Mouse (Mus musculus): ENCODE measurements around the gene Nudt16l1. TPM values are rescaled to one million over a fixed set of nuclear protein-coding genes. Genes with fewer than 3 reads are reported as not detected.

Nudt16l1 gene
- polyA plus RNA-seq (2015; fragmentation: Nextera tagmentation; extraction: Ambion mirVana) = 152 and 161 TPM in 2 replicates

DNA sequence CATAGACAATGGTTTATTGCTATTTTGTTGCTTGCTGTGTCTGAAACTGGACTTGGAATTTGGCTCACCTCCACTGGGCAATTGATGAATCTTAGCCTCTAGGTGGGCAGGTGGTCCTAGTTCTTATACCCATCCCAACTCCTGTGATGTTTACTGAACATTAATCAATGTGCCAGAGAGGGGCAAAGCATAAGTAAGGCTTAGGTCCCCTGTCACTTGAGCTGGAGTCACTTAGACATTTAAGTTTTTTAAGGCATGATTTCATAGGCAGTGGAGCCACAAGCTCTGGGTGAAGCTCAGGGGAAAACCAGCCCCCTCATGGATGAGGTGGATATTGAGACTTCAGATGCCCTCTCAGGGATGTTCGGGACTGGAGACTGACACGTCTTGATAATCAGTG is at the start of gene Nudt16l1:
TSS of gene Nudt16l1 (plus strand) at position 301 of the 400 bp plus-strand sequence.
- 3% methylated on average over 2 of the region's 2 CpGs for WGBS
- peak within 1 kb of the TSS; percentile 83 for H3K4me3 ChIP-seq (replicated peaks; ENCODE audit: low read depth, low read length)
- no peaks in the 10 kb centered on the region for H3K27me3 ChIP-seq (ENCODE audit: insufficient read depth, low read length)
- no peak for ATAC-seq (replicated peaks; ENCODE audit: low FRiP score, low read depth)
- no peak for DNase-seq (ENCODE audit: low spot score)
- peaks cover 52% of the 10 kb centered on the region for H3K36me3 ChIP-seq (ENCODE audit: insufficient read depth, low read length)
- H3K27ac ChIP-seq = peak within 1 kb of the TSS; percentile 92
- peak within 1 kb of the TSS; percentile 95 for H3K4me2 ChIP-seq (ENCODE audit: low read length)
- H3K9ac ChIP-seq (ENCODE audit: low read depth, low read length) = peak within 1 kb of the TSS; percentile 96
- no peaks in the 10 kb centered on the region for H3K9me3 ChIP-seq (replicated peaks; ENCODE audit: low read length)
- peaks cover 15% of the 10 kb centered on the region; the same call in 1 of the 2 replicates for H3K4me1 ChIP-seq (replicated peaks; ENCODE audit: insufficient read depth, low read length)
- no peak for TF ChIP-seq CTCF (IDR thresholded peaks at IDR 0.05; ENCODE audit: low read depth)

DNA sequence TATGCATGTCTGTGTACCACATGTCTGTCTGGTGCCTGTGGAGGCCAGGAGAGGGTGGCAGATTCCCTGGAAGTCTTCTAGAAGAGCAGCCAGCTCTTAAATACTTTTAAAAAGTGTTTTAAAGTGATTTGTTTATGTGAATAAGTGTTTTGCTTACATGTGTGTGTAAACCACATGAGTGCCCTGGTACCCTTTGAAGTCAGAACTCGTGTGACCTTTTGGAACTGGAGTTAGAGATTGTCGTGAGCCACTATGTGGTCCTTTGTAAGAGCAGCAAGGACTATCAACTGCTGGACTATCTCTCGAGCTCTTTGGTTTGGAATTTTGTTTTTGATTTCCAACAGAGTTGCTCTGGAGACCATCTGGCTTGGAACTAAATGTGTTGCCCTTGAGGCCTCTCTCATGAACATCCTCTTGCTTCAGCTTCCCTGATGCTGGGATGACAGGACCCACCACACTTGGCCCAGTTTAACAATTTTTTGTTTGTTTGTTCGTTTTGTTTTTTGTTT is 48.3 kb upstream of the Nudt16l1 start:
- 64% methylated on average over 4 of the region's 4 CpGs for WGBS
- no peak for DNase-seq (ENCODE audit: low spot score)

DNA sequence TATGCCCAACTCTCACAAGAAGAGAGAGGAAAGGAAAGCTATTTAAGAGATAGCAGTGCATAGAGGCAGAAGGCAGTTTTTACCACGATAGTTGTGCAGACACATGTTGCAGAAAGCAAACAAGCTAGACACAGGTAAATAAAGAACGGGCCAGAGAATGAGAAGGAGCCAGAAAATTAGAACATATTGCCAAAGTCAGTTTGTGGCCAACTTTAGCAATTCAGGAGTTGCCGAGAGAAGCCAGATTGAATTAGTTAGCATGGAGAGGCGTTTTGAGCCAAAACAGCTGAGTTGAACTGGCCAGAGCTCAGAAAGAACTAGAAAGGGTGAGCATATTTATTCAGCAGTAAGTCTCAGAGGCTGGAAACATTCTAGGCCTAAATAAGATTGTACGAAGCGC is 46.4 kb upstream of the Nudt16l1 start:
- no peak overlapping the region for H3K27ac ChIP-seq
- peaks cover 18% of the 10 kb centered on the region for H3K4me1 ChIP-seq (replicated peaks; ENCODE audit: insufficient read depth, low read length)
- no peak overlapping the region for H3K4me2 ChIP-seq (ENCODE audit: low read length)
- no peaks in the 10 kb centered on the region for H3K36me3 ChIP-seq (ENCODE audit: insufficient read depth, low read length)
- H3K9me3 ChIP-seq (replicated peaks; ENCODE audit: low read length) = no peaks in the 10 kb centered on the region
- no peak overlapping the region for H3K9ac ChIP-seq (ENCODE audit: low read depth, low read length)
- H3K4me3 ChIP-seq (replicated peaks; ENCODE audit: low read depth, low read length) = no peak overlapping the region
- no peak for ATAC-seq (replicated peaks; ENCODE audit: low FRiP score, low read depth)
- TF ChIP-seq CTCF (IDR thresholded peaks at IDR 0.05; ENCODE audit: low read depth) = no peak
- no peak for DNase-seq (ENCODE audit: low spot score)
- 93% methylated on average over 6 of the region's 6 CpGs for WGBS
- no peaks in the 10 kb centered on the region for H3K27me3 ChIP-seq (ENCODE audit: insufficient read depth, low read length)

More for the DNA sequence above, 48.3 kb upstream of the Nudt16l1 start:
- no peaks in the 10 kb centered on the region for H3K9me3 ChIP-seq (replicated peaks; ENCODE audit: low read length)
- H3K4me3 ChIP-seq (replicated peaks; ENCODE audit: low read depth, low read length) = no peak overlapping the region
- H3K36me3 ChIP-seq (ENCODE audit: insufficient read depth, low read length) = no peaks in the 10 kb centered on the region
- ATAC-seq (replicated peaks; ENCODE audit: low FRiP score, low read depth) = no peak
- TF ChIP-seq CTCF (IDR thresholded peaks at IDR 0.05; ENCODE audit: low read depth) = no peak
- no peak overlapping the region for H3K9ac ChIP-seq (ENCODE audit: low read depth, low read length)
- no peak overlapping the region for H3K27ac ChIP-seq
- H3K27me3 ChIP-seq (ENCODE audit: insufficient read depth, low read length) = no peaks in the 10 kb centered on the region
- H3K4me1 ChIP-seq (replicated peaks; ENCODE audit: insufficient read depth, low read length) = peaks cover 14% of the 10 kb centered on the region
- H3K4me2 ChIP-seq (ENCODE audit: low read length) = no peak overlapping the region

DNA sequence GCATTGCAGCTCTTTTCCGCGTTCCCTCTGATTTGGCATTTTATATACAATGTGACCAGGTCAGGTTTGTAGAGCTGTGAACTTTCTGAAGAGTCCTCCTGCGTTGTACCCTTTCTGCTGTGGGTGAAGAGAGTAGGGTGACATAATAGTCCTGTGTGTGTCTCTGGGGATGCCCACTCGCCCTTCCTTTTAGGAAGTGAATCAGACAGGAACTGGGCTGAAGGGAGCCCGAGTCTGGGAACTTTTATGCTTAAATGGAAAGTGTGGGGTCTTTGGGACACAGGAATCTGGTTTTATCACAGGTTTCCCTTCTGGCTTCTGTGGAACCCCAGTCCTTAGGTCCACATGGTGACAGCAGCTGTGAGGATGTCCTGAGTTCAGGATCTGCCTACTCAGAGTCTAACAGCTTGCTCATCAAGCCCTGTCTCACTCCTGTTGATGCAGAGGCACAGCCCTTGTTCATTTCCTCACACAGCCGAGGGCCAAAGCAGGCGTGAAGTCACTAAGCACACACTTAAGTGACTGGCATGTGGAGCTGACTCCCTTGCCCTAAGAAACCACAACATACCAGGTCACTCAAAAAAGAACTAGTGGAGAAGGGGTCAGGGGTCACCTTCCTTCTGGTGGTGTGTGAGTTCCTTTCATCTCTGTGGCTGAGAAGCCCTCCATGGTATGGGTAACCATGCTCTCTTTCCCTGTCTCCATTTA is 44.2 kb upstream of the Nudt16l1 start:
- Histone ChIP-seq H3K4me1 (replicated peaks; ENCODE audit: insufficient read depth, low read length) (peaks cover 6% of the 10 kb centered on the region; the same call in 1 of the 2 replicates), H3K36me3 (ENCODE audit: insufficient read depth, low read length) (no peaks in the 10 kb centered on the region), H3K27me3 (ENCODE audit: insufficient read depth, low read length) (no peaks in the 10 kb centered on the region), H3K4me3 (replicated peaks; ENCODE audit: low read depth, low read length) (no peak overlapping the region), H3K27ac (0 out of 2 replicates have a peak overlapping the region, but pooled peaks have one; percentile 19), H3K9me3 (replicated peaks; ENCODE audit: low read length) (no peaks in the 10 kb centered on the region), H3K9ac (ENCODE audit: low read depth, low read length) (no peak overlapping the region), H3K4me2 (ENCODE audit: low read length) (no peak overlapping the region)
- DNase-seq (ENCODE audit: low spot score) = no peak
- no peak for ATAC-seq (replicated peaks; ENCODE audit: low FRiP score, low read depth)
- TF ChIP-seq CTCF (IDR thresholded peaks at IDR 0.05; ENCODE audit: low read depth) = no peak
- 72% methylated on average over 7 of the region's 7 CpGs for WGBS

DNA sequence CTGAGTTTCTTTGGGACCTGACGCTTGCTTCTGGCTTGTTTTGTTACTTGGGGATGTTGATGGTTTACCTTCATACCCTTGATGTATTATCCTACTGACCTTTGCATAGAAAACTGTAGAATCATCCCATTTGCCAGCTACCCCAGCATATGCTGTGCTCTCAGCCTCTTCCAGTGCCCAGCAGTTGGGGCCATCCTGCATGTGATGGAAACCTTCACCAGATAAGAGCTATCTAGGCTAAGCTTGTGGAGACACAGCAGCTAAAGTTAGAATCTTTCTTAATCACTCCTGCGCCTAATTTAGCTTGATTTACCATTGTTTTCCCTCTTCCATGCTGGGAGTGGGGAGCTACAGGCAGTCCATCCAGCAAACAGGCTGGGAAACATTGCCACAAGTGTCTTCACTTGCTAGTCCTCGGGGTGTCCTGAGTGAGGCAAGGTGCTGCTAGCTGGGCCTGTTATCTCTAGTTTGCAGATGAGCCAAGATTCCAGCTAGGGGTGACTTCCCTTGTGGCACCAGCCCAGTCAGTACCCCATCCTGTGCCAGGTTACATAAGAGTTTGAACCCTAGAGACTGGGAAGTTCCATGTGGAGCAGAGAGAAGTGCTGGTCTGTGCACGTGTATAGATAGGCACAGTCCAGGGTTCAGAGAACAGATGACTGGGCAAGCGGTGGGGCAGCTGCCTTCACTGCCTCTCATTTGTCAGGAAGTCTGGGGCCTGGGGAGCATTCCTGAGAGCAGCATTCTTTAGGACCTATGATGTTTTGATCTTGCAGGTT is 42.1 kb upstream of the Nudt16l1 start:
- H3K9me3 ChIP-seq (replicated peaks; ENCODE audit: low read length) = no peaks in the 10 kb centered on the region
- WGBS = 67% methylated on average over 5 of the region's 5 CpGs
- H3K4me2 ChIP-seq (ENCODE audit: low read length) = no peak overlapping the region
- H3K27me3 ChIP-seq (ENCODE audit: insufficient read depth, low read length) = no peaks in the 10 kb centered on the region
- H3K27ac ChIP-seq = peak overlapping the region; percentile 57; the same call in 1 of the 2 replicates
- no peak overlapping the region for H3K9ac ChIP-seq (ENCODE audit: low read depth, low read length)
- peak; percentile 90 for ATAC-seq (replicated peaks; ENCODE audit: low FRiP score, low read depth)
- no peak for TF ChIP-seq CTCF (IDR thresholded peaks at IDR 0.05; ENCODE audit: low read depth)
- 0 out of 2 replicates have a peak, but pooled peaks cover 6% of the 10 kb centered on the region for H3K4me1 ChIP-seq (replicated peaks; ENCODE audit: insufficient read depth, low read length)
- peak; percentile 25 for DNase-seq (ENCODE audit: low spot score)
- H3K4me3 ChIP-seq (replicated peaks; ENCODE audit: low read depth, low read length) = no peak overlapping the region
- H3K36me3 ChIP-seq (ENCODE audit: insufficient read depth, low read length) = no peaks in the 10 kb centered on the region

DNA sequence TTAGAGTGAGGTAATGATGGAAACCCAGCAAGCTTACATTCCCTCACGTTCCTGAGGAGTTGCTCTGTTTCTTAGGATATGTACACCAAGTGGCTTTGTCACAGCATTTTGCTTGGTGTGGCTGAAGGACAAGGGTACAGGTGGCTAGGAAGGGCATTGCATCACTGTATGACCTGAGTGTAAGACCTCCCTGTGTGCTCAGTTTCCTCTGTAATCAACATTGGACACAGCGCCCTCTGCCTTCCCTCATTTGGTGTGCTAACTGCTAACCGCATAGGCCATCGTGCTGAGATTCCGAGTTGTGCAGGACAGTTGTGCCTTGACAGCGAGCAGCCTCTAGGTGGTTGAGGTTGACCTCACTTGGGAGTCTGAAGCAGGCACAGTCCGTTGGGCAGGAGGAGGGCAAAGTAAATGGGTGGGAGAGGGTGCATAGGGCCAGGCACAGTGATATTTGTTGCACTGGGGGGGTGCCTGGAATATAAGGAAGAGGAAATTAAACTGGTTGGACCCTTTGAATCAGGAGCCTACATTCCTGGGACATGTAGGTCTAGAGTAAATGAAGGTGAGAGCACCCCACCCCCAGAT is 41.3 kb upstream of the Nudt16l1 start:
- Histone ChIP-seq H3K9me3 (replicated peaks; ENCODE audit: low read length) (no peaks in the 10 kb centered on the region), H3K36me3 (ENCODE audit: insufficient read depth, low read length) (no peaks in the 10 kb centered on the region), H3K27ac (no peak overlapping the region), H3K27me3 (ENCODE audit: insufficient read depth, low read length) (no peaks in the 10 kb centered on the region), H3K4me3 (replicated peaks; ENCODE audit: low read depth, low read length) (no peak overlapping the region), H3K4me2 (ENCODE audit: low read length) (no peak overlapping the region), H3K9ac (ENCODE audit: low read depth, low read length) (no peak overlapping the region), H3K4me1 (replicated peaks; ENCODE audit: insufficient read depth, low read length) (0 out of 2 replicates have a peak, but pooled peaks cover 6% of the 10 kb centered on the region)
- 61% methylated on average over 7 of the region's 7 CpGs for WGBS
- DNase-seq (ENCODE audit: low spot score) = no peak
- ATAC-seq (replicated peaks; ENCODE audit: low FRiP score, low read depth) = no peak; the same call in 1 of the 2 replicates
- peak; percentile 31; the same call in 1 of the 2 replicates for TF ChIP-seq CTCF (IDR thresholded peaks at IDR 0.05; ENCODE audit: low read depth)
